Mouse (Mus musculus) hindlimb bud, embryonic 11.5 days (tissue): ENCODE measurements around the gene Actr2.

Experiments used
- DNase-seq: peaks from one replicate; pipeline ENCODE4 v3.0.0-alpha.2; 2012; ENCODE audit warnings: low read depth, low spot score; ENCODE audit errors: extremely low spot score

The Actr2 gene

GRCm38 (mm10) chr11:20018905-20019304 is 93.8 kb downstream of the Actr2 start:
- no peak for DNase-seq

DNA sequence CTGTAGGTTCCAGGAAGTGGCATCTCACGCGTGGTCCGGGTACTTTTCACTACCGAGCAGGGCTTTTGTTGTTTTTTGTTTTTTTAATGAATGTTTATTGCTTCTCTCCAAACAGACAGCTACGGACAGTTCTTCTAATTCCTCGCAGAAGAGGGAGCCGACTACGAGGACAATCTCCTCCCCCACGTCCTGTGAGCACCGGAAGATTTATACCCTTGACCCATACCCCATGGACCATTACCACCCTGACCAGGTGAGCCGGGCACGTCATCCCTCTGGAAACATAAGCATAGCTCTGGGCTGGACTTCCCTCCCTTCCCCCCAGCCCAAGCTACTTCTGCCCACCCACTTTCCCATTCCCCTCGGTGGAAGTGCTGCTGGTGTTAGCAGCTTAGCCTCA is 94.8 kb downstream of the Actr2 start:
- no peak for DNase-seq

- DNase-seq, result no peak
These were observed 99.3 kb downstream of the Actr2 start for GRCm38 (mm10) chr11:20013366-20013765.
